Mouse (Mus musculus) myocyte (in vitro differentiated cells): ENCODE measurements around the gene Slc22a3. TPM values are rescaled to one million over a fixed set of nuclear protein-coding genes. Genes with fewer than 3 reads are reported as not detected.

Source experiments
- H3K27me3 ChIP-seq: one replicate; pipeline ENCODE4 v1.6.1; 2011; ENCODE audit not compliant: control insufficient read depth, insufficient read depth, insufficient read length
- H3K36me3 ChIP-seq: one replicate; pipeline ENCODE4 v1.6.1; 2011; ENCODE audit not compliant: control insufficient read depth, insufficient read depth
- H3K4me2 ChIP-seq: one replicate; pipeline ENCODE4 v1.6.1; 2011; ENCODE audit warnings: low read depth, control low read depth
- H3K4me3 ChIP-seq: one replicate; pipeline ENCODE4 v1.5.1; 2011; ENCODE audit warnings: mild to moderate bottlenecking, control low read depth, moderate library complexity
- H3K79me2 ChIP-seq: one replicate; pipeline ENCODE4 v1.6.1; 2011; ENCODE audit not compliant: control insufficient read depth, insufficient read depth
- H3ac ChIP-seq: one replicate; pipeline ENCODE4 v1.6.1; 2011; ENCODE audit not compliant: control insufficient read depth, insufficient read length
- CEBPB ChIP-seq: IDR thresholded peaks from 2 replicates; pipeline ENCODE4 v1.6.1; 2011; ENCODE audit warnings: mild to moderate bottlenecking, moderate library complexity; ENCODE audit not compliant: poor library complexity, insufficient read depth, severe bottlenecking
- E2F4 ChIP-seq: IDR thresholded peaks from one replicate; pipeline ENCODE4 v1.6.1; 2011; ENCODE audit warnings: mild to moderate bottlenecking, control low read depth, moderate library complexity; ENCODE audit not compliant: insufficient read depth
- MAX ChIP-seq: IDR thresholded peaks from one replicate; pipeline ENCODE4 v1.6.1; 2011; ENCODE audit warnings: low read depth, mild to moderate bottlenecking, control low read depth
- MYOD1 ChIP-seq, 3 experiments: IDR thresholded peaks; one replicate each; pipeline ENCODE4 v1.6.1; 2011; ENCODE audit warnings: control low read depth in 2 of 3, low read depth in 2 of 3, mild to moderate bottlenecking in 2 of 3, moderate library complexity in 1 of 3; ENCODE audit not compliant: insufficient read length in 2 of 3, control insufficient read depth in 1 of 3
- MYOG ChIP-seq, 3 experiments: IDR thresholded peaks; one replicate each; pipeline ENCODE4 v1.6.1; 2011; ENCODE audit warnings: control low read depth in 2 of 3, low read depth in 2 of 3, mild to moderate bottlenecking in 2 of 3; ENCODE audit not compliant: insufficient read length in 2 of 3, control insufficient read depth in 1 of 3, insufficient read depth in 1 of 3
- POLR2A ChIP-seq: IDR thresholded peaks from one replicate; pipeline ENCODE4 v1.6.1; 2011; ENCODE audit warnings: low read depth, mild to moderate bottlenecking, control low read depth, moderate library complexity; ENCODE audit not compliant: insufficient read length
- POLR2AphosphoS2 ChIP-seq: IDR thresholded peaks from one replicate; pipeline ENCODE4 v1.6.1; 2011; ENCODE audit warnings: low read depth, control low read depth; ENCODE audit not compliant: insufficient read length
- REST ChIP-seq: IDR thresholded peaks from one replicate; pipeline ENCODE4 v1.6.1; 2011; ENCODE audit warnings: mild to moderate bottlenecking, control low read depth, moderate library complexity; ENCODE audit not compliant: insufficient read depth, insufficient read length
- SRF ChIP-seq: IDR thresholded peaks from one replicate; pipeline ENCODE4 v1.6.1; 2011; ENCODE audit warnings: low read depth; ENCODE audit not compliant: control insufficient read depth, insufficient read length
- TCF12 ChIP-seq: IDR thresholded peaks from one replicate; pipeline ENCODE4 v1.6.1; 2011; ENCODE audit warnings: mild to moderate bottlenecking, control low read depth; ENCODE audit not compliant: poor library complexity, insufficient read depth, severe bottlenecking
- TCF3 ChIP-seq: IDR thresholded peaks from one replicate; pipeline ENCODE4 v1.6.1; 2011; ENCODE audit warnings: low read depth, control low read depth; ENCODE audit not compliant: insufficient read length
- USF1 ChIP-seq: IDR thresholded peaks from one replicate; pipeline ENCODE4 v1.6.1; 2011; ENCODE audit warnings: low read depth, mild to moderate bottlenecking, control low read depth, moderate library complexity
- polyA plus RNA-seq: library from polyadenylated mRNA; unstranded; fragments of >200 nt; fragmentation: generic; extraction: Trizol; gene quantifications from one replicate; pipeline ENCODE4 v1.2.1, GENCODE M21; 2012; ENCODE audit warnings: missing spikeins

Slc22a3 gene
- polyA plus RNA-seq, 1 experiment = not detected

DNA sequence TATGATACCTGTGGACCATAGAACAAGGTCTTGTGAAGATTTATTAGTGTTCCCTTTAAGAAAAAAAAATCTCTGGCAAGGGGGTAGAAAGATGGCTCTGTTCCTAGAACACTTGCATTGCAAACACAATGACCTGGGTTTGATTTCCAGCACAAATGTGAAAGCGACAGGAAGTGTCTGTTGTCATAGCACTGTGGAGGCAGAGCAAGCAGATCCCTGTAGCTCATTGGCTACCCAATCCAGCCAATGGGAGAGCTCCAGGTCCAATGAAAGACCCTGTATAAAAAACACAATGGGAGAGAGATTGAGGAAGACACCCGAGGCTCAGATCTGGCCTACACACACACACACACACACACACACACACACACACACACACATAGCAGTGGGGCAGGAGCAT, 125.0 kb downstream of the Slc22a3 start:
- no peaks in the 10 kb centered on the region for H3K36me3 ChIP-seq
- no peaks in the 10 kb centered on the region for H3K27me3 ChIP-seq
- no peak overlapping the region for H3ac ChIP-seq
- H3K4me2 ChIP-seq = no peak overlapping the region
- TF ChIP-seq USF1 = no peak
- no peak for TF ChIP-seq TCF3
- no peak overlapping the region for H3K4me3 ChIP-seq
- no peaks in the 10 kb centered on the region for H3K79me2 ChIP-seq

DNA sequence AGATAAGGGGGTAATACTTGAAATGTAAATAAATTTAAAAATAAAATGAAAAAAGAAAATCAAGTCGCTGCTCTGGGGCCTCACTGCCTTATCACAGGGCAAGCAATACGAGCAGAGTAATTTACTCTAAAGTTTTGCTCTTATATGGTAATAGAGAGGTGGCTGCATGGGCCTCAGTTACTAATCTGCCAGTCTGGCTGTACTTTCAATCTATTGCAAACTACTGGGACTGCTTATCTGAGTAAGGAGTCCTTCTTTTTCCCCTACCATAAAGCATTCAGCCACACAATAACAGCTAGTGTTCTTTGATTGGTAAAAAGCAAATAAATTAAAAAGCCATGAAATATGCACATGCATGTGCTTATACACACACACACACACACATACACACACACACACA, 125.9 kb downstream of the Slc22a3 start:
- TF ChIP-seq MYOG (IDR thresholded peaks at IDR 0.05; ENCODE audit: control insufficient read depth in 1 of 3, insufficient read depth in 1 of 3, insufficient read length in 2 of 3, low read depth in 2 of 3) = no peak
- TF ChIP-seq REST = no peak
- no peak for TF ChIP-seq E2F4
- no peak for TF ChIP-seq TCF3
- TF ChIP-seq SRF = no peak
- no peak for TF ChIP-seq MYOD1 (IDR thresholded peaks at IDR 0.05; ENCODE audit: control insufficient read depth in 1 of 3, insufficient read length in 2 of 3, low read depth in 2 of 3)
- TF ChIP-seq TCF12 = no peak
- no peak for TF ChIP-seq USF1

DNA sequence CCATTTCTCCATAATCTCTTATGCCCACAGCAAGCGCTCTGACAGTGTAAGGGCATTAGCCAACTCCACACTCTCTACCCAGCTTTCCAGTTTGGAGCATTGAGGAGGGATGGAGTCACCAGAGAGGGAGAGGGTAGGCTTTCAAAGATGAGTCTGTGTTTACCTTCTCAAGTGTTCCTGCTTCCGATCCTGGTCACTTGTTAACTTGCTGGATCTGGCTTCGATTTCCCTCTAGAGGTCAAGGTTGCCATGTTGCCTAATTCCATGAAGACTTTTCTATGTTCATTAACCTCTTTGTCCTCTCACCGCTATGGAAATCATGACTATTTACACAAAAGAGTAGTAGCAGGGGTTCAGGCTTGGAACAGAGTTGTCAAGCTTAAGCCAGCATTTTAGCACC, 127.2 kb downstream of the Slc22a3 start:
- Histone ChIP-seq H3K79me2 (no peaks in the 10 kb centered on the region), H3K4me2 (no peak overlapping the region), H3K36me3 (no peaks in the 10 kb centered on the region), H3ac (no peak overlapping the region), H3K4me3 (no peak overlapping the region), H3K27me3 (no peaks in the 10 kb centered on the region)
- TF ChIP-seq MAX (no peak), E2F4 (no peak), MYOD1 (IDR thresholded peaks at IDR 0.05; ENCODE audit: control insufficient read depth in 1 of 3, insufficient read length in 2 of 3, low read depth in 2 of 3) (no peak), MYOG (IDR thresholded peaks at IDR 0.05; ENCODE audit: control insufficient read depth in 1 of 3, insufficient read depth in 1 of 3, insufficient read length in 2 of 3, low read depth in 2 of 3) (no peak), CEBPB (no peak), POLR2A (no peak)

More for the DNA sequence above, 125.9 kb downstream of the Slc22a3 start:
- no peaks in the 10 kb centered on the region for H3K27me3 ChIP-seq
- H3ac ChIP-seq = no peak overlapping the region
- H3K4me2 ChIP-seq = no peak overlapping the region
- no peak overlapping the region for H3K4me3 ChIP-seq
- H3K79me2 ChIP-seq = no peaks in the 10 kb centered on the region
- H3K36me3 ChIP-seq = no peaks in the 10 kb centered on the region

DNA sequence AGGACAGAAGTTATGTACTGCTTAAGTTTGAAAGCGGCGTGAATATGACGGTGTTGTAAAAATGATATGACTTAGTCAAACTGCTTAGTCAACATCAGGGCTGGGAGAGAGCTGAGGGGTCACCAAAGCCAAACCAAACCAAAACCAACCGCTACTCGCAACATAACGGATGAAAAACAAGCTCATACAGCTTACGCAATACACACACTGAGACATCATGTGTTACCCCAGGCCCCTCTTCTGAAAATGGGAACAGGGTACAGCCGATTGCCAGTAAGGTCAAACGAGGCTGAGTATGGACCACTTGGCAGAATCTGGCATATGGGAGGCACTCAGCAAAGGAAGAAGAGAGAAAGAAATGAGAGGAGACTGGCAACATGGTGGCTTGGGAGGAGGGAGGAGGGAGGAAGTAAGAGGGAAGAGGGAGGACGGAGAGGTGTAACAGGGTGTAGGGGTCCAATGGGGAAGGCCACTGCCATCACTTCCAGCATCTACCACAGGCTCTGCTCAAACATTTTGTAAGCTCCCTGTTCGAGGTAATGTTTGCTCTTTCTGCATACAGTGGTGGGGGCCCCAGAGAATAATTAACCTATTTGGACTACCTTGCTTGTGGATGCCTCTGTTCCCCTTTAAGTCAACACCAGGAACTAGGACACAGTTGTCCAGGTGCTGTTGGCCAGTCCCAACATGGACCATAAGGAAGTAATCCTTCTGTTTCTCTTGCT, 129.4 kb downstream of the Slc22a3 start, which contains the start of gene Plg:
Gene Plg, plus strand, starts transcription at position 628 of the 725 bp plus-strand sequence.
- no peaks in the 10 kb centered on the region for H3K36me3 ChIP-seq
- H3K79me2 ChIP-seq = no peaks in the 10 kb centered on the region
- TF ChIP-seq E2F4 (no peak), REST (no peak), MAX (no peak), MYOD1 (IDR thresholded peaks at IDR 0.05; ENCODE audit: control insufficient read depth in 1 of 3, insufficient read length in 2 of 3, low read depth in 2 of 3) (no peak), MYOG (IDR thresholded peaks at IDR 0.05; ENCODE audit: control insufficient read depth in 1 of 3, insufficient read depth in 1 of 3, insufficient read length in 2 of 3, low read depth in 2 of 3) (no peak), USF1 (no peak), TCF12 (no peak), POLR2A (no peak), TCF3 (no peak), POLR2AphosphoS2 (no peak)
- H3ac ChIP-seq = no peak within 1 kb of the TSS
- no peak within 1 kb of the TSS for H3K4me2 ChIP-seq
- no peak within 1 kb of the TSS for H3K4me3 ChIP-seq
- no peaks in the 10 kb centered on the region for H3K27me3 ChIP-seq

DNA sequence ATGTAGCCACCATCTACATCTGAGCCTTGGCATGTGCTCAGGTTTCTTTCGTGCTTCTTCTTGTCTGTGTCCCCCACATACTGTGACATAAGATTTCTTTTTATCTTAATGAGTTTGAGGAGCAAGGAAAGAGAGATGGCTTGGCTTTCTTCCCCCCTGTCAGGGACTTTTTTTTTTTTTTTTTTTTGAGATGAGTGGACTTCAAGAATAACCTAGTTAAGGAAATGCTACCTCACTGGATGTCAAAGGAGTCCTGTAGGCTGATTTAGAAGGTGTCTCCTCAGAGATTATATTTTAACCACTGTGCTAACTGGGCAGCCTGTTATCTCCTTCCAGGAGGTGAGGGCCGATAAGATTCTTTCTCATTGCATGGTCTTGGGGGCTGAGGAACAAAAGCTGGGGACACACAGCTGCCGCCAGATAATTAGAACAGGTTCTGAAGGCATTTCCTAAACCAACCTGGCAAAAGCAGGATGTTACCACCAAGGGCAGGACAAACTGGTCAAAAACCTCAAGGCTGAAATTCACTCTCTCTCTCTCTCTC, 133.8 kb downstream of the Slc22a3 start:
- H3K4me3 ChIP-seq = no peak overlapping the region
- H3K4me2 ChIP-seq = no peak overlapping the region
- no peaks in the 10 kb centered on the region for H3K27me3 ChIP-seq
- no peaks in the 10 kb centered on the region for H3K79me2 ChIP-seq
- H3ac ChIP-seq = no peak overlapping the region
- TF ChIP-seq POLR2AphosphoS2 (no peak), TCF3 (no peak), CEBPB (no peak), E2F4 (no peak)
- no peaks in the 10 kb centered on the region for H3K36me3 ChIP-seq
